Mouse (Mus musculus) liver, adult 2 months (tissue): ENCODE data around the gene Gimd1.

Experiments used
- CTCF ChIP-seq: fragments of 200-500 bp; IDR thresholded peaks from 2 replicates; pipeline ENCODE4 v1.5.1; 2011; ENCODE audit warnings: low read depth, low read length, control low read depth
- POLR2A ChIP-seq: fragments of 200-500 bp; IDR thresholded peaks from 2 replicates; pipeline ENCODE4 v1.6.1; 2011; ENCODE audit warnings: low read length, control low read depth; ENCODE audit not compliant: insufficient read depth; ENCODE audit errors: extremely low read depth

DNA sequence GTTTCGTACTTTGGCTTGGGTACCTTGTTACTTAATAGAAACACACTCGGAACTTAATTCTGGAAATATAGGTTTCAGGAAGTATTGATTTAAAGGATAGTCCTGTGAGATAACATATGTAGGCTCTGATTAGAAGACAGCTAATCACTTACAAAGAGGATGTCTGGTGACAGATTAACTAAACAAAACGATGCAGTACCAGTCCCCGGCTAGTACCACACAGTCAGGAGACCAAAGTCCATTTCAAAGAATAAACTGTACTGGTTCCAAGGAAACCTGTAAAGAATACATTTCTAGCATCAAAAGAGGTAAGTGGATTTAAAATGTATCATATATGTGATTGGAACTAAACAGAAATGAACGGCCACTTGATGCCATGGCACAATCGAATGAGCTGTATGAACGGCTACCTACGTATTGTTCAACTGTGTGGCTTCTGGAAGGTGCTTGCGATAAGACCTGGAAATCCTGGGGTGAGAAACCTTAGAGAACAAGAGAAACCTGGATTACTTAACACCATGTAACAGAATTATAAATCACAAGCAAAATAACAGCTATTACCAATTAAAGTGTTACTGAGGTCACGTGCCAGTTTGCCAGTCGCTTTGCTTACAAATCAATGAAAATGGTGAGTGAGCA lies at the start of gene Gimd1:
- TF ChIP-seq POLR2A (no peak), CTCF (no peak)
